Mouse (Mus musculus): ENCODE data around the gene Moap1.

GRCm38 (mm10) chr12:102739096-102739495 is 4.4 kb downstream of the Moap1 start:
- TF ChIP-seq POLR2A (IDR thresholded peaks at IDR 0.05; ENCODE audit: control insufficient read depth, low read depth, low read length) (no peak), CTCF (IDR thresholded peaks at IDR 0.05; ENCODE audit: control insufficient read depth, insufficient read depth, insufficient replicate concordance, low read depth, low read length) (no peak)
